Mouse (Mus musculus): ENCODE measurements around the gene Notch4.
A peak's percentile ranks its signal among the peaks of the same experiment; 100 is the strongest.

- TF ChIP-seq CTCF (IDR thresholded peaks at IDR 0.05; ENCODE audit: borderline replicate concordance, extremely low read depth, insufficient read depth, insufficient read length) (no peak), POLR2A (IDR thresholded peaks at IDR 0.05; ENCODE audit: borderline replicate concordance, extremely low read depth, insufficient read depth, insufficient read length, poor library complexity, severe bottlenecking) (peak; percentile 85)
Measured at GRCm38 (mm10) chr17:34605609-34606008, 41.5 kb downstream of the Notch4 start.

Data from brain, embryonic 14.5 days (tissue).